Mouse (Mus musculus) liver, embryonic 13.5 days (tissue): ENCODE measurements around the gene Abhd10. TPM values are rescaled to one million over a fixed set of nuclear protein-coding genes. Genes with fewer than 3 reads are reported as not detected.

Experiments
- ATAC-seq: fragments of 200-750 bp; cut with Nextera tagmentation; 2 replicates; pipeline ENCODE4 v1.8.0; 2017; ENCODE audit warnings: low read depth, mild to moderate bottlenecking, moderate number of reproducible peaks, moderate library complexity
- DNase-seq: peaks from one replicate; pipeline ENCODE4 v3.0.0; 2022
- H3K27ac ChIP-seq: fragments of 300-500 bp; sonication (generic); 2 replicates; pipeline ENCODE4 v1.5.1; 2015; ENCODE audit warnings: moderate library complexity, mild to moderate bottlenecking, inconsistent platforms
- H3K27me3 ChIP-seq: fragments of 300-500 bp; sonication (generic); 2 replicates; pipeline ENCODE4 v1.6.1; 2015; ENCODE audit warnings: mild to moderate bottlenecking, inconsistent platforms
- H3K36me3 ChIP-seq: fragments of 300-500 bp; sonication (generic); 2 replicates; pipeline ENCODE4 v1.6.1; 2015; ENCODE audit warnings: mild to moderate bottlenecking, inconsistent platforms
- H3K4me1 ChIP-seq: fragments of 300-500 bp; sonication (generic); replicated peaks from 2 replicates; pipeline ENCODE4 v1.6.1; 2015; ENCODE audit warnings: inconsistent platforms
- H3K4me2 ChIP-seq: fragments of 300-500 bp; sonication (generic); 2 replicates; pipeline ENCODE4 v1.6.1; 2015; ENCODE audit warnings: inconsistent platforms, mild to moderate bottlenecking, moderate library complexity
- H3K4me3 ChIP-seq: fragments of 300-500 bp; sonication (generic); replicated peaks from 2 replicates; pipeline ENCODE4 v1.5.1; 2015; ENCODE audit warnings: mild to moderate bottlenecking, inconsistent platforms
- H3K9ac ChIP-seq: fragments of 300-500 bp; sonication (generic); 2 replicates; pipeline ENCODE4 v1.6.1; 2015; ENCODE audit warnings: mild to moderate bottlenecking, inconsistent platforms
- H3K9me3 ChIP-seq: fragments of 300-500 bp; sonication (generic); replicated peaks from 2 replicates; pipeline ENCODE4 v1.6.1; 2016; ENCODE audit warnings: inconsistent platforms
- WGBS: fragments of 180-500 bp; shearing (Covaris S2); methylation state at CpG from one replicate; pipeline ENCODE4 v1.1.7; 2015; ENCODE audit not compliant: insufficient replicate concordance; 5-methylcytosine and 5-hydroxymethylcytosine counted together
- polyA plus RNA-seq: library from polyadenylated mRNA; unstranded; fragments of >200 nt; fragmentation: Nextera tagmentation; extraction: Ambion mirVana; gene quantifications from 2 replicates; pipeline ENCODE4 v1.2.1, GENCODE M21; 2015

Gene Abhd10
- polyA plus RNA-seq, 1 experiment from 2014 or later = 22.4 TPM

- Histone ChIP-seq H3K4me3 (no peak overlapping the region), H3K9me3 (no peaks in the 10 kb centered on the region), H3K36me3 (no peaks in the 10 kb centered on the region; the same call in 1 of the 2 replicates), H3K4me2 (no peak overlapping the region), H3K4me1 (no peaks in the 10 kb centered on the region), H3K27me3 (no peaks in the 10 kb centered on the region), H3K9ac (no peak overlapping the region), H3K27ac (no peak overlapping the region)
- WGBS = 56% methylated on average over 3 of the region's 3 CpGs
- no peak for DNase-seq
- ATAC-seq = no peak
Observed at GRCm38 (mm10) chr16:45765102-45765501, 22.3 kb upstream of the Abhd10 start.

GRCm38 (mm10) chr16:45762859-45763505, 20.2 kb upstream of the Abhd10 start:
- H3K9me3 ChIP-seq = no peaks in the 10 kb centered on the region
- no peak overlapping the region for H3K4me3 ChIP-seq
- DNase-seq (no peak), ATAC-seq (no peak)
- H3K9ac ChIP-seq = no peak overlapping the region
- H3K27me3 ChIP-seq = no peaks in the 10 kb centered on the region
- no peaks in the 10 kb centered on the region for H3K4me1 ChIP-seq
- no peak overlapping the region for H3K27ac ChIP-seq
- no peak overlapping the region for H3K4me2 ChIP-seq
- 79% methylated on average over 13 of the region's 13 CpGs for WGBS
- no peaks in the 10 kb centered on the region for H3K36me3 ChIP-seq

- no peak overlapping the region for H3K9ac ChIP-seq
- WGBS = 55% methylated on average over 1 of the region's 1 CpGs
Observed at GRCm38 (mm10) chr16:45761425-45761824, 18.7 kb upstream of the Abhd10 start.

GRCm38 (mm10) chr16:45758726-45759269, 16.0 kb upstream of the Abhd10 start:
- H3K9me3 ChIP-seq = no peaks in the 10 kb centered on the region
- H3K4me1 ChIP-seq = no peaks in the 10 kb centered on the region
- H3K27me3 ChIP-seq = no peaks in the 10 kb centered on the region
- H3K4me3 ChIP-seq = no peak overlapping the region
- DNase-seq (no peak), ATAC-seq (no peak)
- H3K4me2 ChIP-seq = no peak overlapping the region
- H3K9ac ChIP-seq = no peak overlapping the region
- H3K27ac ChIP-seq = no peak overlapping the region
- no peaks in the 10 kb centered on the region for H3K36me3 ChIP-seq
- 69% methylated on average over 9 of the region's 9 CpGs for WGBS

More at GRCm38 (mm10) chr16:45761425-45761824, 18.7 kb upstream of the Abhd10 start:
- H3K27me3 ChIP-seq = no peaks in the 10 kb centered on the region
- H3K4me1 ChIP-seq = no peaks in the 10 kb centered on the region
- no peaks in the 10 kb centered on the region for H3K9me3 ChIP-seq
- DNase-seq (no peak), ATAC-seq (no peak)
- no peak overlapping the region for H3K27ac ChIP-seq
- no peaks in the 10 kb centered on the region for H3K36me3 ChIP-seq
- H3K4me2 ChIP-seq = no peak overlapping the region
- no peak overlapping the region for H3K4me3 ChIP-seq

- no peak overlapping the region for H3K4me3 ChIP-seq
- H3K4me2 ChIP-seq = no peak overlapping the region
- H3K27ac ChIP-seq = no peak overlapping the region
- H3K27me3 ChIP-seq = no peaks in the 10 kb centered on the region
- H3K4me1 ChIP-seq = no peaks in the 10 kb centered on the region
- DNase-seq = no peak
- H3K9me3 ChIP-seq = no peaks in the 10 kb centered on the region
- H3K36me3 ChIP-seq = no peaks in the 10 kb centered on the region
- ATAC-seq = peak; percentile 18; the same call in 1 of the 2 replicates
- 51% methylated on average over 12 of the region's 12 CpGs for WGBS
- H3K9ac ChIP-seq = no peak overlapping the region
Observed at GRCm38 (mm10) chr16:45757421-45758078, 14.8 kb upstream of the Abhd10 start.

GRCm38 (mm10) chr16:45756855-45757254, 14.1 kb upstream of the Abhd10 start:
- Histone ChIP-seq H3K4me2 (no peak overlapping the region), H3K36me3 (no peaks in the 10 kb centered on the region), H3K9ac (no peak overlapping the region), H3K27me3 (no peaks in the 10 kb centered on the region), H3K27ac (no peak overlapping the region), H3K9me3 (no peaks in the 10 kb centered on the region), H3K4me1 (no peaks in the 10 kb centered on the region), H3K4me3 (no peak overlapping the region)
- no peak for DNase-seq
- 16% methylated on average over 9 of the region's 9 CpGs for WGBS
- no peak for ATAC-seq

GRCm38 (mm10) chr16:45743591-45744144, 913 bp upstream of the Abhd10 start:
- no peak overlapping the region for H3K4me3 ChIP-seq
- DNase-seq (no peak), ATAC-seq (no peak)
- 80% methylated on average over 4 of the region's 4 CpGs for WGBS
- H3K9ac ChIP-seq = no peak overlapping the region
- peaks cover 17% of the 10 kb centered on the region for H3K4me1 ChIP-seq
- H3K36me3 ChIP-seq = peaks cover 5% of the 10 kb centered on the region; the same call in 1 of the 2 replicates
- H3K4me2 ChIP-seq = peak overlapping the region; percentile 70
- H3K9me3 ChIP-seq = no peaks in the 10 kb centered on the region
- no peaks in the 10 kb centered on the region for H3K27me3 ChIP-seq
- no peak overlapping the region for H3K27ac ChIP-seq

- Histone ChIP-seq H3K36me3 (peaks cover 52% of the 10 kb centered on the region), H3K9ac (no peak overlapping the region)
- ATAC-seq = no peak
Observed at GRCm38 (mm10) chr16:45737880-45738279, 4.9 kb downstream of the Abhd10 start.

GRCm38 (mm10) chr16:45736724-45737123, 6.0 kb downstream of the Abhd10 start:
- DNase-seq (no peak), ATAC-seq (no peak)
- Histone ChIP-seq H3K4me1 (peaks cover 9% of the 10 kb centered on the region), H3K9me3 (no peaks in the 10 kb centered on the region), H3K27me3 (no peaks in the 10 kb centered on the region), H3K9ac (no peak overlapping the region), H3K4me3 (no peak overlapping the region), H3K36me3 (peaks cover 56% of the 10 kb centered on the region), H3K27ac (no peak overlapping the region), H3K4me2 (no peak overlapping the region)
- 58% methylated on average over 3 of the region's 3 CpGs for WGBS

More at GRCm38 (mm10) chr16:45737880-45738279, 4.9 kb downstream of the Abhd10 start:
- no peak overlapping the region for H3K4me2 ChIP-seq
- no peaks in the 10 kb centered on the region for H3K9me3 ChIP-seq
- peaks cover 9% of the 10 kb centered on the region for H3K4me1 ChIP-seq
- 74% methylated on average over 8 of the region's 8 CpGs for WGBS
- no peak overlapping the region for H3K4me3 ChIP-seq
- H3K27ac ChIP-seq = no peak overlapping the region
- no peaks in the 10 kb centered on the region for H3K27me3 ChIP-seq
- DNase-seq = no peak

- Histone ChIP-seq H3K4me2 (no peak overlapping the region), H3K27me3 (peaks cover 13% of the 10 kb centered on the region), H3K4me1 (peaks cover 6% of the 10 kb centered on the region), H3K36me3 (peaks cover 36% of the 10 kb centered on the region), H3K4me3 (no peak overlapping the region), H3K9ac (no peak overlapping the region), H3K9me3 (no peaks in the 10 kb centered on the region), H3K27ac (no peak overlapping the region)
- no peak for DNase-seq
- 75% methylated on average over 5 of the region's 5 CpGs for WGBS
- no peak for ATAC-seq
Observed at GRCm38 (mm10) chr16:45729163-45729562, 13.6 kb downstream of the Abhd10 start.

- Histone ChIP-seq H3K36me3 (peaks cover 10% of the 10 kb centered on the region), H3K27ac (no peak overlapping the region), H3K4me2 (peak overlapping the region; percentile 65), H3K27me3 (peaks cover 25% of the 10 kb centered on the region), H3K9ac (peak overlapping the region; percentile 39; the same call in 1 of the 2 replicates), H3K4me3 (peak overlapping the region; percentile 47), H3K9me3 (no peaks in the 10 kb centered on the region), H3K4me1 (peaks cover 10% of the 10 kb centered on the region)
- DNase-seq (no peak), ATAC-seq (no peak)
- 8% methylated on average over 10 of the region's 10 CpGs for WGBS
Observed at GRCm38 (mm10) chr16:45724742-45725102, 18.0 kb downstream of the Abhd10 start.
